Mouse (Mus musculus) hindbrain, embryonic 16.5 days (tissue): ENCODE measurements around the gene Gm5475. TPM values are rescaled to one million over a fixed set of nuclear protein-coding genes. Genes with fewer than 3 reads are reported as not detected.
A peak's percentile ranks its signal among the peaks of the same experiment; 100 is the strongest.

Experiments used
- ATAC-seq: fragments of 200-750 bp; cut with Nextera tagmentation; 2 replicates; pipeline ENCODE4 v1.8.0; 2017; ENCODE audit warnings: moderate TSS enrichment, moderate library complexity
- H3K27ac ChIP-seq: fragments of 300-500 bp; sonication (generic); 2 replicates; pipeline ENCODE4 v1.5.1; 2014; ENCODE audit warnings: low read depth, mild to moderate bottlenecking, control low read depth, low read length, moderate library complexity
- H3K27me3 ChIP-seq: fragments of 300-500 bp; sonication (generic); replicated peaks from 2 replicates; pipeline ENCODE4 v1.6.1; 2014; ENCODE audit warnings: low read length; ENCODE audit not compliant: control insufficient read depth, insufficient read depth
- H3K36me3 ChIP-seq: fragments of 300-500 bp; sonication (generic); 2 replicates; pipeline ENCODE4 v1.6.1; 2014; ENCODE audit warnings: mild to moderate bottlenecking, low read length, moderate library complexity, mixed read lengths; ENCODE audit not compliant: control insufficient read depth, insufficient read depth
- H3K4me1 ChIP-seq: fragments of 300-500 bp; sonication (generic); 2 replicates; pipeline ENCODE4 v1.6.1; 2014; ENCODE audit warnings: low read depth, low read length; ENCODE audit not compliant: control insufficient read depth, insufficient read depth
- H3K4me2 ChIP-seq: fragments of 300-500 bp; sonication (generic); 2 replicates; pipeline ENCODE4 v1.6.1; 2014; ENCODE audit warnings: mild to moderate bottlenecking, low read length, control low read depth, moderate library complexity
- H3K4me3 ChIP-seq: fragments of 300-500 bp; sonication (generic); 2 replicates; pipeline ENCODE4 v1.5.1; 2014; ENCODE audit warnings: mild to moderate bottlenecking, low read length, control low read depth, moderate library complexity
- H3K9ac ChIP-seq: fragments of 300-500 bp; sonication (generic); 2 replicates; pipeline ENCODE4 v1.6.1; 2014; ENCODE audit warnings: low read depth, mild to moderate bottlenecking, control low read depth, low read length, moderate library complexity
- H3K9me3 ChIP-seq: fragments of 300-500 bp; sonication (generic); 2 replicates; pipeline ENCODE4 v1.6.1; 2014; ENCODE audit warnings: mild to moderate bottlenecking, low read length, moderate library complexity; ENCODE audit not compliant: control insufficient read depth
- WGBS: fragments of 180-500 bp; shearing (Covaris S2); extraction: QIAGEN DNeasy Blood & Tissue Kit; methylation state at CpG from one replicate; pipeline ENCODE4 v1.1.7; 2014; 5-methylcytosine and 5-hydroxymethylcytosine counted together
- polyA plus RNA-seq: library from polyadenylated mRNA; unstranded; fragments of >200 nt; fragmentation: Nextera tagmentation; extraction: Ambion mirVana; gene quantifications from 2 replicates; pipeline ENCODE4 v1.2.1, GENCODE M21; 2015

Gene Gm5475
- polyA plus RNA-seq, 1 experiment from 2014 or later, result 0.11 TPM

GRCm38 (mm10) chr15:100419901-100420745 lies 1.8 kb upstream of the Gm5475 start:
- no peak overlapping the region for H3K27ac ChIP-seq
- peaks cover 6% of the 10 kb centered on the region; the same call in 1 of the 2 replicates for H3K27me3 ChIP-seq
- WGBS, result 73% methylated on average over 9 of the region's 9 CpGs
- peak overlapping the region; percentile 28; the same call in 1 of the 2 replicates for H3K9ac ChIP-seq
- no peak overlapping the region for H3K4me2 ChIP-seq
- no peaks in the 10 kb centered on the region for H3K9me3 ChIP-seq
- no peaks in the 10 kb centered on the region for H3K36me3 ChIP-seq
- no peak for ATAC-seq
- no peak overlapping the region for H3K4me3 ChIP-seq
- peaks cover 32% of the 10 kb centered on the region for H3K4me1 ChIP-seq

- peak overlapping the region; percentile 34; the same call in 1 of the 2 replicates for H3K27ac ChIP-seq
- peaks cover 32% of the 10 kb centered on the region for H3K4me1 ChIP-seq
- peak overlapping the region; percentile 95 for H3K4me2 ChIP-seq
- H3K27me3 ChIP-seq, result peaks cover 10% of the 10 kb centered on the region; the same call in 1 of the 2 replicates
- H3K36me3 ChIP-seq, result no peaks in the 10 kb centered on the region
- ATAC-seq, result no peak
- H3K9me3 ChIP-seq, result no peaks in the 10 kb centered on the region
- peak overlapping the region; percentile 84 for H3K4me3 ChIP-seq
- WGBS, result 33% methylated on average over 8 of the region's 8 CpGs
- H3K9ac ChIP-seq, result peak overlapping the region; percentile 27
These were observed 739 bp upstream of the Gm5475 start for GRCm38 (mm10) chr15:100421059-100421757.

- Histone ChIP-seq H3K4me2 (peak overlapping the region; percentile 95), H3K27ac (peak overlapping the region; percentile 36; the same call in 1 of the 2 replicates), H3K4me3 (peak overlapping the region; percentile 84), H3K9me3 (no peaks in the 10 kb centered on the region), H3K36me3 (no peaks in the 10 kb centered on the region), H3K9ac (peak overlapping the region; percentile 93), H3K27me3 (peaks cover 10% of the 10 kb centered on the region; the same call in 1 of the 2 replicates), H3K4me1 (peaks cover 32% of the 10 kb centered on the region)
- WGBS, result under 1% methylated on average over 36 of the region's 44 CpGs
- ATAC-seq, result peak; percentile 64
These were observed 529 bp downstream of the Gm5475 start for GRCm38 (mm10) chr15:100422476-100422875.

GRCm38 (mm10) chr15:100422899-100423860 lies 1.2 kb downstream of the Gm5475 start:
- peak overlapping the region; percentile 93 for H3K9ac ChIP-seq
- ATAC-seq, result peak; percentile 98
- H3K27me3 ChIP-seq, result peaks cover 10% of the 10 kb centered on the region; the same call in 1 of the 2 replicates
- peak overlapping the region; percentile 36; the same call in 1 of the 2 replicates for H3K27ac ChIP-seq
- peak overlapping the region; percentile 95 for H3K4me2 ChIP-seq
- under 1% methylated on average over 49 of the region's 65 CpGs for WGBS
- H3K4me3 ChIP-seq, result peak overlapping the region; percentile 84
- H3K4me1 ChIP-seq, result peaks cover 32% of the 10 kb centered on the region
- no peaks in the 10 kb centered on the region for H3K9me3 ChIP-seq
- no peaks in the 10 kb centered on the region for H3K36me3 ChIP-seq

GRCm38 (mm10) chr15:100423916-100424315 lies 2.0 kb downstream of the Gm5475 start:
- Histone ChIP-seq H3K9me3 (no peaks in the 10 kb centered on the region), H3K27ac (no peak overlapping the region), H3K36me3 (no peaks in the 10 kb centered on the region), H3K9ac (0 out of 2 replicates have a peak overlapping the region, but pooled peaks have one; percentile 2), H3K4me3 (peak overlapping the region; percentile 84), H3K4me2 (peak overlapping the region; percentile 95), H3K4me1 (peaks cover 32% of the 10 kb centered on the region), H3K27me3 (peaks cover 10% of the 10 kb centered on the region; the same call in 1 of the 2 replicates)
- ATAC-seq, result no peak
- WGBS, result 3% methylated on average over 14 of the region's 14 CpGs

GRCm38 (mm10) chr15:100424396-100425122 lies 2.6 kb downstream of the Gm5475 start, which contains the start of gene Slc11a2:
Gene Slc11a2, minus strand, starts transcription at chr15:100425072.
- peak within 1 kb of the TSS; percentile 84 for H3K4me3 ChIP-seq
- peaks cover 10% of the 10 kb centered on the region; the same call in 1 of the 2 replicates for H3K27me3 ChIP-seq
- 30% methylated on average over 17 of the region's 17 CpGs for WGBS
- no peaks in the 10 kb centered on the region for H3K36me3 ChIP-seq
- H3K9me3 ChIP-seq, result no peaks in the 10 kb centered on the region
- ATAC-seq, result no peak
- peaks cover 28% of the 10 kb centered on the region for H3K4me1 ChIP-seq
- H3K4me2 ChIP-seq, result peak within 1 kb of the TSS; percentile 95
- H3K27ac ChIP-seq, result no peak within 1 kb of the TSS
- H3K9ac ChIP-seq, result 0 out of 2 replicates have a peak within 1 kb of the TSS, but pooled peaks have one; percentile 2

- H3K4me2 ChIP-seq, result no peak overlapping the region
- no peaks in the 10 kb centered on the region for H3K36me3 ChIP-seq
- no peak overlapping the region for H3K4me3 ChIP-seq
- H3K9me3 ChIP-seq, result no peaks in the 10 kb centered on the region
- no peak overlapping the region for H3K9ac ChIP-seq
- peaks cover 10% of the 10 kb centered on the region; the same call in 1 of the 2 replicates for H3K27me3 ChIP-seq
- H3K4me1 ChIP-seq, result peaks cover 9% of the 10 kb centered on the region
- 83% methylated on average over 13 of the region's 13 CpGs for WGBS
- H3K27ac ChIP-seq, result no peak overlapping the region
- ATAC-seq, result no peak
These were observed 6.5 kb downstream of the Gm5475 start for GRCm38 (mm10) chr15:100428296-100428905.
